Mouse (Mus musculus) hindbrain, embryonic 14.5 days (tissue): ENCODE data around the gene Tspear. TPM values are rescaled to one million over a fixed set of nuclear protein-coding genes. Genes with fewer than 3 reads are reported as not detected.

Experiments
- ATAC-seq: fragments of 200-750 bp; cut with Nextera tagmentation; 2 replicates; pipeline ENCODE4 v1.8.0; 2017; ENCODE audit warnings: moderate number of reproducible peaks, mild to moderate bottlenecking, moderate TSS enrichment, moderate library complexity; ENCODE audit not compliant: low FRiP score
- DNase-seq: peaks from one replicate; pipeline ENCODE4 v3.0.0-alpha.2; 2015; ENCODE audit warnings: low spot score
- H3K27ac ChIP-seq: fragments of 300-500 bp; sonication (generic); 2 replicates; pipeline ENCODE4 v1.5.1; 2014; ENCODE audit warnings: mild to moderate bottlenecking, moderate library complexity
- H3K27me3 ChIP-seq: fragments of 300-500 bp; sonication (generic); 2 replicates; pipeline ENCODE4 v1.6.1; 2014; ENCODE audit warnings: mild to moderate bottlenecking, low read length, mixed read lengths; ENCODE audit not compliant: control insufficient read depth, insufficient read depth
- H3K36me3 ChIP-seq: fragments of 300-500 bp; sonication (generic); replicated peaks from 2 replicates; pipeline ENCODE4 v1.6.1; 2014; ENCODE audit not compliant: control insufficient read depth, insufficient read depth
- H3K4me1 ChIP-seq: fragments of 300-500 bp; sonication (generic); replicated peaks from 2 replicates; pipeline ENCODE4 v1.6.1; 2014; ENCODE audit warnings: antibody characterized with exemption, low read length, mixed read lengths; ENCODE audit not compliant: control insufficient read depth, insufficient read depth
- H3K4me2 ChIP-seq: fragments of 300-500 bp; sonication (generic); replicated peaks from 2 replicates; pipeline ENCODE4 v1.6.1; 2014; ENCODE audit warnings: mild to moderate bottlenecking, moderate library complexity
- H3K4me3 ChIP-seq: fragments of 300-500 bp; sonication (generic); replicated peaks from 2 replicates; pipeline ENCODE4 v1.5.1; 2014; ENCODE audit warnings: mild to moderate bottlenecking, low read length
- H3K9ac ChIP-seq: fragments of 300-500 bp; sonication (generic); 2 replicates; pipeline ENCODE4 v1.6.1; 2014
- H3K9me3 ChIP-seq: fragments of 300-500 bp; sonication (generic); 2 replicates; pipeline ENCODE4 v1.6.1; 2016; ENCODE audit warnings: low read length; ENCODE audit not compliant: control insufficient read depth
- WGBS: fragments of 180-500 bp; shearing (Covaris S2); extraction: QIAGEN DNeasy Blood & Tissue Kit; methylation state at CpG from one replicate; pipeline ENCODE4 v1.1.7; 2014; 5-methylcytosine and 5-hydroxymethylcytosine counted together
- polyA plus RNA-seq: library from polyadenylated mRNA; unstranded; fragments of >200 nt; fragmentation: Nextera tagmentation; extraction: Ambion mirVana; gene quantifications from 2 replicates; pipeline ENCODE4 v1.2.1, GENCODE M21; 2014

Gene Tspear
- polyA plus RNA-seq, 1 experiment from 2014 or later: 1.2 TPM

- Histone ChIP-seq H3K9me3 (no peaks in the 10 kb centered on the region), H3K36me3 (no peaks in the 10 kb centered on the region), H3K27ac (no peak overlapping the region), H3K27me3 (no peaks in the 10 kb centered on the region), H3K4me3 (no peak overlapping the region), H3K9ac (no peak overlapping the region), H3K4me2 (no peak overlapping the region), H3K4me1 (no peaks in the 10 kb centered on the region)
- 18% methylated on average over 1 of the region's 1 CpGs for WGBS
- no peak for DNase-seq
- ATAC-seq: no peak
Observed at GRCm38 (mm10) chr10:77867546-77867945, 181.2 kb downstream of the Tspear start.

- Histone ChIP-seq H3K4me3 (no peak overlapping the region), H3K27me3 (no peaks in the 10 kb centered on the region), H3K36me3 (no peaks in the 10 kb centered on the region), H3K9me3 (no peaks in the 10 kb centered on the region), H3K4me1 (no peaks in the 10 kb centered on the region), H3K27ac (no peak overlapping the region), H3K9ac (no peak overlapping the region), H3K4me2 (no peak overlapping the region)
- 90% methylated on average over 7 of the region's 7 CpGs for WGBS
- ATAC-seq (no peak), DNase-seq (no peak)
Observed at GRCm38 (mm10) chr10:77869651-77870050, 183.3 kb downstream of the Tspear start.

GRCm38 (mm10) chr10:77878985-77879384 is 192.6 kb downstream of the Tspear start:
- H3K27ac ChIP-seq: no peak overlapping the region
- H3K4me2 ChIP-seq: no peak overlapping the region
- H3K4me1 ChIP-seq: no peaks in the 10 kb centered on the region
- no peak overlapping the region for H3K9ac ChIP-seq
- DNase-seq (no peak), ATAC-seq (no peak)
- WGBS: 67% methylated on average over 6 of the region's 6 CpGs
- no peaks in the 10 kb centered on the region for H3K27me3 ChIP-seq
- H3K4me3 ChIP-seq: no peak overlapping the region
- no peaks in the 10 kb centered on the region for H3K36me3 ChIP-seq
- no peaks in the 10 kb centered on the region for H3K9me3 ChIP-seq

GRCm38 (mm10) chr10:77880305-77880704 is 193.9 kb downstream of the Tspear start:
- Histone ChIP-seq H3K4me1 (no peaks in the 10 kb centered on the region), H3K9ac (no peak overlapping the region), H3K4me2 (no peak overlapping the region), H3K27me3 (no peaks in the 10 kb centered on the region), H3K9me3 (no peaks in the 10 kb centered on the region), H3K36me3 (no peaks in the 10 kb centered on the region), H3K27ac (no peak overlapping the region), H3K4me3 (no peak overlapping the region)
- DNase-seq: no peak
- WGBS: 71% methylated on average over 3 of the region's 3 CpGs
- ATAC-seq: no peak

GRCm38 (mm10) chr10:77882553-77882952 is 196.2 kb downstream of the Tspear start:
- no peak overlapping the region for H3K4me2 ChIP-seq
- H3K4me1 ChIP-seq: no peaks in the 10 kb centered on the region
- no peaks in the 10 kb centered on the region for H3K9me3 ChIP-seq
- no peaks in the 10 kb centered on the region for H3K27me3 ChIP-seq
- DNase-seq (no peak), ATAC-seq (no peak)
- no peak overlapping the region for H3K9ac ChIP-seq
- 87% methylated on average over 5 of the region's 5 CpGs for WGBS
- no peak overlapping the region for H3K27ac ChIP-seq
- no peak overlapping the region for H3K4me3 ChIP-seq
- H3K36me3 ChIP-seq: no peaks in the 10 kb centered on the region

GRCm38 (mm10) chr10:77886007-77886747 is 199.8 kb downstream of the Tspear start:
- Histone ChIP-seq H3K9ac (no peak overlapping the region), H3K27me3 (no peaks in the 10 kb centered on the region), H3K4me1 (no peaks in the 10 kb centered on the region), H3K4me3 (no peak overlapping the region), H3K4me2 (no peak overlapping the region), H3K9me3 (no peaks in the 10 kb centered on the region), H3K36me3 (no peaks in the 10 kb centered on the region), H3K27ac (no peak overlapping the region)
- 60% methylated on average over 12 of the region's 12 CpGs for WGBS
- ATAC-seq (no peak), DNase-seq (no peak)

GRCm38 (mm10) chr10:77890987-77891565 is 204.7 kb downstream of the Tspear start:
- Histone ChIP-seq H3K9ac (no peak overlapping the region), H3K9me3 (no peaks in the 10 kb centered on the region), H3K4me3 (no peak overlapping the region), H3K4me1 (peaks cover 4% of the 10 kb centered on the region; the same call in 1 of the 2 replicates), H3K27me3 (no peaks in the 10 kb centered on the region), H3K36me3 (no peaks in the 10 kb centered on the region), H3K27ac (no peak overlapping the region), H3K4me2 (no peak overlapping the region)
- DNase-seq (no peak), ATAC-seq (0 out of 2 replicates have a peak, but pooled peaks have one; percentile 8)
- WGBS: 86% methylated on average over 8 of the region's 8 CpGs

- DNase-seq: no peak
- Histone ChIP-seq H3K4me2 (no peak overlapping the region), H3K36me3 (no peaks in the 10 kb centered on the region), H3K4me3 (no peak overlapping the region), H3K9me3 (no peaks in the 10 kb centered on the region), H3K9ac (no peak overlapping the region), H3K4me1 (peaks cover 4% of the 10 kb centered on the region; the same call in 1 of the 2 replicates), H3K27ac (no peak overlapping the region), H3K27me3 (no peaks in the 10 kb centered on the region)
- 49% methylated on average over 5 of the region's 5 CpGs for WGBS
- no peak for ATAC-seq
Observed at GRCm38 (mm10) chr10:77895562-77895961, 209.2 kb downstream of the Tspear start.

GRCm38 (mm10) chr10:77900126-77900525 is 213.8 kb downstream of the Tspear start:
- 86% methylated on average over 7 of the region's 7 CpGs for WGBS
- no peaks in the 10 kb centered on the region for H3K9me3 ChIP-seq

More at GRCm38 (mm10) chr10:77900126-77900525, 213.8 kb downstream of the Tspear start:
- Histone ChIP-seq H3K9ac (no peak overlapping the region), H3K27me3 (no peaks in the 10 kb centered on the region), H3K4me3 (no peak overlapping the region), H3K36me3 (no peaks in the 10 kb centered on the region), H3K4me1 (peaks cover 11% of the 10 kb centered on the region), H3K4me2 (no peak overlapping the region; the same call in 1 of the 2 replicates), H3K27ac (no peak overlapping the region)
- ATAC-seq (no peak), DNase-seq (no peak)
